Mouse (Mus musculus) hindbrain, embryonic 16.5 days (tissue): ENCODE measurements around the gene Arhgap10. TPM values are rescaled to one million over a fixed set of nuclear protein-coding genes. Genes with fewer than 3 reads are reported as not detected.

Experiments used
- ATAC-seq: fragments of 200-750 bp; cut with Nextera tagmentation; 2 replicates; pipeline ENCODE4 v1.8.0; 2017; ENCODE audit warnings: moderate TSS enrichment, moderate library complexity
- H3K27ac ChIP-seq: fragments of 300-500 bp; sonication (generic); 2 replicates; pipeline ENCODE4 v1.5.1; 2014; ENCODE audit warnings: low read depth, mild to moderate bottlenecking, control low read depth, low read length, moderate library complexity
- H3K27me3 ChIP-seq: fragments of 300-500 bp; sonication (generic); replicated peaks from 2 replicates; pipeline ENCODE4 v1.6.1; 2014; ENCODE audit warnings: low read length; ENCODE audit not compliant: control insufficient read depth, insufficient read depth
- H3K36me3 ChIP-seq: fragments of 300-500 bp; sonication (generic); 2 replicates; pipeline ENCODE4 v1.6.1; 2014; ENCODE audit warnings: mild to moderate bottlenecking, low read length, moderate library complexity, mixed read lengths; ENCODE audit not compliant: control insufficient read depth, insufficient read depth
- H3K4me1 ChIP-seq: fragments of 300-500 bp; sonication (generic); 2 replicates; pipeline ENCODE4 v1.6.1; 2014; ENCODE audit warnings: low read depth, low read length; ENCODE audit not compliant: control insufficient read depth, insufficient read depth
- H3K4me2 ChIP-seq: fragments of 300-500 bp; sonication (generic); 2 replicates; pipeline ENCODE4 v1.6.1; 2014; ENCODE audit warnings: mild to moderate bottlenecking, low read length, control low read depth, moderate library complexity
- H3K4me3 ChIP-seq: fragments of 300-500 bp; sonication (generic); 2 replicates; pipeline ENCODE4 v1.5.1; 2014; ENCODE audit warnings: mild to moderate bottlenecking, low read length, control low read depth, moderate library complexity
- H3K9ac ChIP-seq: fragments of 300-500 bp; sonication (generic); 2 replicates; pipeline ENCODE4 v1.6.1; 2014; ENCODE audit warnings: low read depth, mild to moderate bottlenecking, control low read depth, low read length, moderate library complexity
- H3K9me3 ChIP-seq: fragments of 300-500 bp; sonication (generic); 2 replicates; pipeline ENCODE4 v1.6.1; 2014; ENCODE audit warnings: mild to moderate bottlenecking, low read length, moderate library complexity; ENCODE audit not compliant: control insufficient read depth
- WGBS: fragments of 180-500 bp; shearing (Covaris S2); extraction: QIAGEN DNeasy Blood & Tissue Kit; methylation state at CpG from one replicate; pipeline ENCODE4 v1.1.7; 2014; 5-methylcytosine and 5-hydroxymethylcytosine counted together
- polyA plus RNA-seq: library from polyadenylated mRNA; unstranded; fragments of >200 nt; fragmentation: Nextera tagmentation; extraction: Ambion mirVana; gene quantifications from 2 replicates; pipeline ENCODE4 v1.2.1, GENCODE M21; 2015

The Arhgap10 gene
- polyA plus RNA-seq, 1 experiment from 2014 or later: 5.0 TPM

- Histone ChIP-seq H3K4me3 (no peak overlapping the region), H3K9me3 (no peaks in the 10 kb centered on the region), H3K36me3 (no peaks in the 10 kb centered on the region), H3K27me3 (no peaks in the 10 kb centered on the region), H3K4me2 (no peak overlapping the region), H3K9ac (no peak overlapping the region), H3K27ac (no peak overlapping the region), H3K4me1 (no peaks in the 10 kb centered on the region)
- WGBS: 76% methylated on average over 6 of the region's 6 CpGs
- ATAC-seq: no peak
Measured at GRCm38 (mm10) chr8:77215191-77215590, 302.6 kb downstream of the Arhgap10 start.

- ATAC-seq: peak; percentile 37; the same call in 1 of the 2 replicates
- no peak overlapping the region for H3K9ac ChIP-seq
- H3K27ac ChIP-seq: no peak overlapping the region
- H3K27me3 ChIP-seq: no peaks in the 10 kb centered on the region
- H3K4me2 ChIP-seq: no peak overlapping the region
- no peak overlapping the region for H3K4me3 ChIP-seq
- no peaks in the 10 kb centered on the region for H3K36me3 ChIP-seq
- H3K9me3 ChIP-seq: no peaks in the 10 kb centered on the region
- H3K4me1 ChIP-seq: no peaks in the 10 kb centered on the region
- WGBS: 67% methylated on average over 8 of the region's 8 CpGs
Measured at GRCm38 (mm10) chr8:77214665-77215064, 303.1 kb downstream of the Arhgap10 start.

- Histone ChIP-seq H3K4me3 (no peak overlapping the region), H3K4me1 (no peaks in the 10 kb centered on the region), H3K36me3 (no peaks in the 10 kb centered on the region), H3K9me3 (no peaks in the 10 kb centered on the region), H3K27ac (no peak overlapping the region), H3K27me3 (no peaks in the 10 kb centered on the region), H3K9ac (no peak overlapping the region), H3K4me2 (no peak overlapping the region)
- no peak for ATAC-seq
- WGBS: 78% methylated on average over 3 of the region's 3 CpGs
Measured at GRCm38 (mm10) chr8:77213893-77214464, 303.8 kb downstream of the Arhgap10 start.

GRCm38 (mm10) chr8:77209297-77209696, 308.5 kb downstream of the Arhgap10 start:
- no peak for ATAC-seq
- WGBS: 89% methylated on average over 3 of the region's 3 CpGs
- Histone ChIP-seq H3K27me3 (no peaks in the 10 kb centered on the region), H3K4me2 (no peak overlapping the region), H3K4me3 (no peak overlapping the region), H3K9ac (no peak overlapping the region), H3K4me1 (no peaks in the 10 kb centered on the region), H3K36me3 (no peaks in the 10 kb centered on the region), H3K27ac (no peak overlapping the region), H3K9me3 (no peaks in the 10 kb centered on the region)

Other genes starting within 250 kb of the Arhgap10 start
- 27.3 and 28.0 TPM in 2 replicates for gene Prmt9, start 31.4 kb upstream of the Arhgap10 start, polyA plus RNA-seq
- gene Tmem184c, start 92.7 kb upstream of the Arhgap10 start, polyA plus RNA-seq: 68.1 and 71.1 TPM in 2 replicates
- 5.9 and 8.7 TPM in 2 replicates for gene Ednra, start 206.5 kb upstream of the Arhgap10 start, polyA plus RNA-seq